Mouse (Mus musculus) heart, adult 2 months (tissue): ENCODE measurements around the gene Spo11. TPM values are rescaled to one million over a fixed set of nuclear protein-coding genes. Genes with fewer than 3 reads are reported as not detected.

ENCODE experiments used
- DNase-seq, 2 experiments: peaks; one replicate each; pipeline ENCODE4 v3.0.0; 2021
- H3K27ac ChIP-seq: fragments of 200-600 bp; 2 replicates; pipeline ENCODE4 v1.8.1; 2022
- H3K27me3 ChIP-seq: fragments of 200-500 bp; 2 replicates; pipeline ENCODE4 v1.6.1; 2012; ENCODE audit warnings: mild to moderate bottlenecking, low read length, inconsistent platforms, mixed read lengths; ENCODE audit not compliant: control insufficient read depth, insufficient read depth
- H3K36me3 ChIP-seq: fragments of 200-500 bp; 2 replicates; pipeline ENCODE4 v1.6.1; 2012; ENCODE audit warnings: low read length, inconsistent platforms; ENCODE audit not compliant: control insufficient read depth, insufficient read depth
- H3K4me1 ChIP-seq: fragments of 200-500 bp; 2 replicates; pipeline ENCODE4 v1.6.1; 2011; ENCODE audit warnings: low read length; ENCODE audit not compliant: control insufficient read depth, insufficient read depth
- H3K4me3 ChIP-seq: fragments of 200-600 bp; 2 replicates; pipeline ENCODE4 v1.8.1; 2022
- H3K79me2 ChIP-seq: fragments of 200-500 bp; replicated peaks from 2 replicates; pipeline ENCODE4 v1.6.1; 2012; ENCODE audit warnings: mild to moderate bottlenecking, inconsistent platforms, low read length, moderate library complexity, mixed read lengths; ENCODE audit not compliant: control insufficient read depth, insufficient read depth
- H3K9ac ChIP-seq: fragments of 200-500 bp; 2 replicates; pipeline ENCODE4 v1.6.1; 2012; ENCODE audit warnings: low read depth, mild to moderate bottlenecking, control low read depth, inconsistent platforms, low read length, mixed read lengths
- CTCF ChIP-seq: fragments of 200-600 bp; IDR thresholded peaks from 2 replicates; pipeline ENCODE4 v1.8.1; 2022; ENCODE audit warnings: antibody characterized with exemption, mild to moderate bottlenecking, moderate library complexity
- EP300 ChIP-seq: fragments of 200-500 bp; IDR thresholded peaks from 2 replicates; pipeline ENCODE4 v1.6.1; 2011; ENCODE audit warnings: low read depth, low read length, control low read depth; ENCODE audit not compliant: insufficient read depth
- POLR2A ChIP-seq: fragments of 200-500 bp; IDR thresholded peaks from 2 replicates; pipeline ENCODE4 v1.6.1; 2011; ENCODE audit warnings: mild to moderate bottlenecking, low read depth, low read length, control low read depth; ENCODE audit not compliant: insufficient read depth
- WGBS: fragments of 180-500 bp; shearing (Covaris S2); methylation state at CpG from one replicate; pipeline ENCODE4 v1.1.7; 2018; 5-methylcytosine and 5-hydroxymethylcytosine counted together
- intact Hi-C: fragments of 180-260 bp; cut with DNase I; formaldehyde crosslinking; loops from one replicate; pipeline ENCODE4 v1.15.1; 2025
- long read RNA-seq: library from polyadenylated mRNA; stranded (forward); transcript quantifications from one replicate; pipeline ENCODE4 v2.0.0, GENCODE M21; 2021
- polyA plus RNA-seq: library from polyadenylated mRNA; depleted of rRNA; stranded (reverse); fragments of >200 nt; gene quantifications from 2 replicates; pipeline ENCODE4 v1.2.3, GENCODE M21; 2012; rRNA removed
- total RNA-seq, 2 experiments: library from RNA; stranded (reverse); gene quantifications; 2 replicates each; pipeline ENCODE4 v1.2.3; 2021

The Spo11 gene
- total RNA-seq: not detected
- 0.14 TPM in 1 of 2 replicates, not detected in the other for polyA plus RNA-seq
- long read RNA-seq: 0 reads

DNA sequence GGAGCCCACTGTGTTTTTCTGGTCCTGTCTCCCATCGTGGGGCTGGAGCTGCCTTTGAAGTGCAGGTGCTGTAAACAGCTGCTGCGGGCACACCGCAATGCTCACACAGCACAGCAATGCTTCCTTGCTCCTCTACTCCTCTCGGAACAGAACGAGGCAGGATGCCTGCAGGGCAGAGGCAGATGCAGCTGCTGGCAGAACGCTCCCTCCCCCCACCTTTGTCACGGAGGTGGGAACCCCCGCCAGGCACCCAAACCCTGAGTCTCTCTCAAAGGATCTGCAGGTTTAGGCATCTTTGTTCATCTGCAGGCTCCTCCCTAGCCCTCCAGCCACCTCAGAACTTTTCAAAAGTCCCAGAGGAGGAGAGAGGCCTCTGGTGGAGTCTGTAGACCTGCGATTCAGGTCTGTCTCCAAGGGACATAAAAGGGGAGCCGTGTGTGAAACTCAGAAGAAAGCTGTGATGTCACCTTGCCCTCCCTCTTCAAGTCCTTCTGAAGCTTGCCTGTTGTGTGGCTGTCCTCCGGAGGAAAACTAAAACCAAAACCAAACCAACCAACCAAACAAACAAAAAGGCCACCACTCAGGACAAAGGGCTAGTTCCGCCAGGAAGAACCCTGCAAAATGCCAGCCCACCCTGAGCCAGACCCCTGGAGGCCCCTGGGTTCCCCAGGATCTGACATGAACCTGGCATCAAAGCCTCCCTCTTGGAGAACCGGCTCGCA, at the start of gene Spo11:
TSS of gene Spo11 (plus strand) at position 292 of the 722 bp plus-strand sequence.
- 44% methylated on average over 14 of the region's 14 CpGs for WGBS
- H3K36me3 ChIP-seq: no peaks in the 10 kb centered on the region
- TF ChIP-seq EP300 (no peak), POLR2A (no peak), CTCF (no peak)
- H3K27me3 ChIP-seq: no peaks in the 10 kb centered on the region
- no peaks in the 10 kb centered on the region for H3K79me2 ChIP-seq
- H3K4me1 ChIP-seq: no peaks in the 10 kb centered on the region; the same call in 1 of the 2 replicates
- H3K4me3 ChIP-seq: no peak within 1 kb of the TSS
- intact Hi-C loops: no loop called here
- H3K9ac ChIP-seq: no peak within 1 kb of the TSS
- peak in 1 of 2 experiments; percentile 23 for DNase-seq
- no peak within 1 kb of the TSS for H3K27ac ChIP-seq

DNA sequence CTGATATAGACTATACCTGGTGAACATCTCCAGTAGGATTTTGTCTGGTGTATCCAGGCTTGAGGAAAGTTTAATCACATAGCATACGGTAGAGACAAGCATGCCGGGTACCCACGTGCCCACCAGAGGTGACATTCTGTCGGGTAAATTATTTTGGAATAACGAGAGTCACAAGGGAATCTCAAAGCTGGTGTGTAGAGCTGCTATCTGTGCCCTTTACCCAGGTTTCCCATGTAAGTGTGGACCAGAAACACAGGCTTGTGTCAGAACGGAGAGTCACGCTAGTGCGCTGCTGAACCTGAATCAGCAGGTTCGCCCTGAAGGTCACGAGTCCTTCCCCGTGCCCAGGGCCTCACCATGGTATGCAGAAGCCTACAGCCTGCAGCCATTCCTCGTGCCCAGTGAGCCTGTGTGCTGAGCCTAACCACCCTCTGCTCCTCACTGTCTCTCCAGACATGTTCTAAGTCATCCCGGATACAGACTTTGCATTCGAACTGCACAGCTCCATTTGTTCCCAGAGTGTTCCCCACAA, 47.5 kb upstream of the Spo11 start:
- 64% methylated on average over 14 of the region's 14 CpGs for WGBS
- Histone ChIP-seq H3K4me1 (no peaks in the 10 kb centered on the region), H3K36me3 (no peaks in the 10 kb centered on the region), H3K9ac (no peak overlapping the region), H3K27me3 (no peaks in the 10 kb centered on the region), H3K27ac (no peak overlapping the region), H3K79me2 (no peaks in the 10 kb centered on the region), H3K4me3 (no peak overlapping the region)
- TF ChIP-seq POLR2A (no peak), EP300 (no peak), CTCF (no peak)
- intact Hi-C loops: no loop called here
- DNase-seq: peak in 1 of 2 experiments; percentile 24

DNA sequence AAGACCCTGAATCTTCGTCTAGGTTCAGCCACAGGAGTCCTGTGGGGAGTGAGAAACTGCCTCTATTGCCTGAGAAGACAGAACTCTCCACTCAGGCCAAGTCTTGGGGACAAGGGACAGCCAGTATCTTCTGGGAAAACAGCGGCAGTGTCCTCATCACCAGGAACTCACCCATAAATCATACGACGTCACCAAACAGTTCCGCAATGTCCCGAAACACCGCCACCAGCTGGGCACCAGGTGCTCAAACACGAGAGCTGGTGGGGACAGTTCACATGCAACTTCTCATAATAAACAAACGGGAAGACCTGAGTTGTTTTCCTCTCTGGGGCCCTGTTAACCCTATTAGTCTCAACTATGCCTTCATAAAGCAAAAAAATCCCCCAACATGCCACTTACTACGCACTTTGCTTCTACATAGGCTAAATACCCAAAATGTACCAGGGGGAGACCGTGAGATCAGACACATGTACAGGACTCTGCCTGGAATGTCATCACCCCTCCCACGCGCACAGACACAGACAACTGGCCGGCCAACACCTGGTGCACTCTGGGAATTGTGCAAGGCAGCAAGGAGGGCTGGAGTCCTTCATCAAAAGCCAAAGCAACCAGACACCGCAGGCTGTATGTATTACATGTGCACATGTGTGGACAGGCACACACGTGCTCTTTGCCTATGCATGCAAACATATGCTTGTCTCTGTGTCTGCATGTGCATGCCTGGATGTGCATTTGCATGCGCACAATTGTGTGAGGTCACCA, 46.2 kb upstream of the Spo11 start:
- H3K79me2 ChIP-seq: no peaks in the 10 kb centered on the region
- intact Hi-C loops: no loop called here
- no peak overlapping the region for H3K4me3 ChIP-seq
- no peaks in the 10 kb centered on the region for H3K36me3 ChIP-seq
- H3K27me3 ChIP-seq: peaks cover 3% of the 10 kb centered on the region
- no peak overlapping the region for H3K27ac ChIP-seq
- H3K4me1 ChIP-seq: no peaks in the 10 kb centered on the region
- no peak for DNase-seq
- no peak overlapping the region for H3K9ac ChIP-seq
- 77% methylated on average over 17 of the region's 17 CpGs for WGBS
- TF ChIP-seq POLR2A (no peak), CTCF (no peak), EP300 (no peak)

DNA sequence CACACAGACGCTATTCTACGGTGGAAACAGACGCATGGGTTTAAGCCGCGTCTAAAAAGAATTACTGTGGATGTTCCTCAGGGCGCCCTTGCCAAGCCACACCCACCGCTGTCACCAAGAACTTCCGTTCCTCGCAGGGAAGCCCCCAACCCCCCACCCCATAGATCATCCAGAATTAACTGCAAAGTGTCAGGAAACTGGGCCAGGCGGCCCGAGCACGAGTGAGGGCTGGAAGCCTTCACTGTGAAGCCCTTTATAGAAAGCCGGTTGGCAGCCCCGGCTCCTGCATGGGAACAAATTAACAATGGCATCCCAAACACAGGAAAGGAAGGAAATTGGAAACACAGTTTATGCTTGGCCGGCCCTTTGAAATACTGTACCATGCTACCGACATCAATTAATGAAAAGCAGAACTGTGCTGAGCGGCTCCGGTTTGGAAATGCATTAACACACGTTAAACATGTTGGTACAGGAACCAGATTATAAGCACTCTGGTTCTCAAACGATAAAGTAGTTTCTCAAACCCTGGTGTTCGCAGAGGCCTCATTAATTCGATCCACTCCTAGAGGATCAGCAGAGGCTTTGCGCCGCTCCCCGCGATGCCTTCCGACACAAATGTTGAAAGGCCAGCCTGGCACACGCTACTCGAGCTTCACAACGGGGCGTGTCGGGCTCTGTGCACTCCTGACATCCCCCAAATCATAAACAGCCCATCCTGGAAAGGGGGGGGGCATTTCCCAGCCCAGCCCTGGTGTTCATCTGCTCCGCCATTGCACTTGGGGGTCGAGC, 43.7 kb upstream of the Spo11 start:
- Histone ChIP-seq H3K36me3 (no peaks in the 10 kb centered on the region), H3K27me3 (peaks cover 3% of the 10 kb centered on the region), H3K4me1 (no peaks in the 10 kb centered on the region), H3K9ac (no peak overlapping the region), H3K4me3 (peak overlapping the region; percentile 22; the same call in 1 of the 2 replicates), H3K79me2 (no peaks in the 10 kb centered on the region), H3K27ac (no peak overlapping the region)
- DNase-seq: peak; percentile 31 to 33
- TF ChIP-seq CTCF (no peak), EP300 (no peak), POLR2A (no peak)
- intact Hi-C loops: no loop called here
- 4% methylated on average over 34 of the region's 34 CpGs for WGBS

DNA sequence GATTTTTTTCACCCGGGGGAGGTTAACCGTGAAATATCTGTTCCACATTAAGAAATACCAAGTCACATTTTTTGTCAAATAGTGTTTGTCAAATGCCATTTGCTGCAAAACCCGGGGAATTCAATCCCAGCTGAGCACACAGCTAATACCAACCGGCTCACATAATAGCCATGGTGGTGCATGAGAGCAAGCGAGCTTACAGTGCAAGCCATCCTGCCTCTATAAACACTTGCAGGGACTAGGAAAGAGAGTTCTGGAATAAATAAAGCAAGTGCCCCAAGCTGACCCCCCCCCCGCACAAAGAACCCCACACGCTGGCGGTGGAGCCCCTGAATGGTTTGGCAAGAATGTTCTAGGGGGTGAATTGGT, 43.1 kb upstream of the Spo11 start:
- H3K4me1 ChIP-seq: no peaks in the 10 kb centered on the region
- intact Hi-C loops: no loop called here
- peaks cover 5% of the 10 kb centered on the region for H3K27me3 ChIP-seq
- no peak overlapping the region for H3K9ac ChIP-seq
- 23% methylated on average over 8 of the region's 8 CpGs for WGBS
- no peak overlapping the region for H3K27ac ChIP-seq
- TF ChIP-seq EP300 (no peak), CTCF (no peak), POLR2A (no peak)
- no peaks in the 10 kb centered on the region for H3K79me2 ChIP-seq
- DNase-seq: no peak
- H3K4me3 ChIP-seq: no peak overlapping the region
- H3K36me3 ChIP-seq: no peaks in the 10 kb centered on the region
